In genomic region chr2:147010952-147011351, GRCm38 (mm10) we compare ENCODE assay signal across 14 mouse cellular contexts.
"Had no signal": no experiment of that assay in that cellular context is flagged by ENCODE, and none has a peak within 500 bp of the region (broad histone marks: within the 10 kb centered on the region; RNA-seq: fewer than 3 reads in every experiment).

No protein-coding gene starts in this region.

- H3K27ac ChIP-seq: midbrain, embryonic 15.5 days; neural tube, embryonic 13.5 days; stomach, postnatal 0 days had no signal

- H3K36me3 ChIP-seq: midbrain, embryonic 15.5 days; neural tube, embryonic 13.5 days had no signal

- DNase-seq: kidney, adult 9 months; kidney, postnatal 36 days; layer of hippocampus, adult 9-11 months; layer of hippocampus, postnatal 36 days; lung, embryonic 14.5 days; lung, postnatal 14 days; right cerebral cortex, postnatal 14 days; thymus, postnatal 36 days had no signal

- H3K9me3 ChIP-seq: limb, embryonic 15.5 days; liver, embryonic 12.5 days; megakaryocyte, embryonic 14.5 days; midbrain, embryonic 15.5 days; neural tube, embryonic 13.5 days had no signal

- H3K27me3 ChIP-seq: limb, embryonic 15.5 days; liver, embryonic 12.5 days; megakaryocyte, embryonic 14.5 days; midbrain, embryonic 15.5 days; neural tube, embryonic 13.5 days had no signal

- H3K4me2 ChIP-seq: midbrain, embryonic 15.5 days had no signal

- H3K9ac ChIP-seq: limb, embryonic 15.5 days; liver, embryonic 12.5 days; lung, embryonic 14.5 days; midbrain, embryonic 15.5 days had no signal

- ATAC-seq: liver, embryonic 12.5 days; midbrain, embryonic 15.5 days had no signal

- H3K4me3 ChIP-seq: liver, embryonic 12.5 days; midbrain, embryonic 15.5 days; neural tube, embryonic 13.5 days had no signal
